Mouse (Mus musculus) cerebellum, adult 18-20 months (tissue): Measurements from ENCODE around the gene Nop16.
A peak's percentile ranks its signal among the peaks of the same experiment; 100 is the strongest.

Experiments
- DNase-seq, 2 experiments: peaks; one replicate each; pipeline ENCODE4 v3.0.0; 2021

The Nop16 gene

DNA sequence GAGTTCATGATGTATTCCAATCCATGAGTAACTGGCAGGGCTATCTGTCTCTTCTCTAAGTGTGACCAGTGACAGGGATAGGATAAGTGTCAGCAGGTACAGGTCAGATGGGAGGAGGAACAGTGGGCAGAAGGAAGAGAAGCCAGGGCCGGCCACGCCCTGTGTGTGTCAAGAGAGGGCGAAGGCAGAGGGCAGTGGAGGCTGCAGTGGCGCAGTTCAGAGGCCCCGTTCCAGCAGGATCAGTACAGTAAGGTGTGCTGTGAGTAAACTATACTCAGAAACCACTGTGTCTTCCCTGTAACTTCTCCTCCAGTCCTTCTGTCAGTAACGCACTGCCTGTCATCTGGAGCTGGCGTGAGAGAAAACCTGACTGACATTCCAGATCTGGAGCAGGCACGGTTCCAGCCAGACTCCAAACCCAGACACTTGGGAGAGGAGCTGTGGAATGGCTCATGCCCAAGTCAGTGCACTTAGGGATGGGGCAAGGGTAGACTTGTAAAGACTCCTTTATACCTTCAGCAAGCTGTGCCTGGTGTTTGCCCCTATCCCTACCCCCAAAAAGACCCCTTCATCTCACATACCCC is 6.3 kb upstream of the Nop16 start:
- no peak for DNase-seq

DNA sequence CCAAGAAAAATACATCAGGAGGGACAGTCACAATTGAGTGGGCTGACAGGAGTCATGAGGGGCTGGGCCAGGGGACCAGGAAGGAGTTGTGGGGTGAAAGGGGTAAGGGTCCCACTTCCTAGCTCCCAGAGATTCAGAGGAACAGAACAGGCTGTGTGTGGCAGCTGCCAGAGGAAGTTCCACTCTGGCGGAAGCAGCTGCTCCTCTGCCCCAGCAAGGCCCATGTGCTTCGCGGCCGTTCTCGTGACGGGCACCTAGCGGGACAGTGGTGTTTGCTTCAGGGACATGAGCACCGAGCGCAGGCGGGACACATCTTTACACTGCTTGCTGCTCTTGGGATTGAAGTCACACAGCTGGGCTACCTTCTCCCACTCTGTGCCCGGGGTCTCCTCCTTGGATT is 3.7 kb upstream of the Nop16 start:
- DNase-seq: no peak

DNA sequence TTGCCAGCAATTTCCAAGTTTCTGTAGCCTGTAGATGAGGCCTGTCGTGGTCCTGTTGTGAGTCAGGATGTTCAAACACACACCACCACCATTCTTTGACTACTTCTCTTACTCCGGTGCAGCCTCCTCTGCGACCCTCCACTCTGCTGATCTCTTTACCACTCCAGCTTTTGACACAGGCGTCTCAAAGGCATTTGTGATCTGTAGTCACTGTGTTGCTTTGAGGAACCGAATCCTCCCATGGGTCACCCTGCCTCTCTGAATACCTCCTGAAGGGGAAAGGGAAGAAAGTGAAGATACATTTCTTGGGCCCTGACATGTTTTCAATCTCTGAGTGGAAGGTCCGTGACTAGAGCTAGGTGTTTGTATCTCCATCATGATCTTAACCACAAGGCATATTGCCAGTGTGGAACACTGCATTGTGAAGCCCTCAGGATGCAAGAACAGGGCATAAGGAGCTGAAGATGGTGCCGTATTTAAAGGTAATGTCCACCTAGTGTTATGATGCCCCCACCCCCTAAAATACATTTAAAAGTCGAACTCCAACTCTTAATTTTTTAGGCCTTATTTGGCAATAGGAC is 2.0 kb upstream of the Nop16 start:
- DNase-seq: no peak

DNA sequence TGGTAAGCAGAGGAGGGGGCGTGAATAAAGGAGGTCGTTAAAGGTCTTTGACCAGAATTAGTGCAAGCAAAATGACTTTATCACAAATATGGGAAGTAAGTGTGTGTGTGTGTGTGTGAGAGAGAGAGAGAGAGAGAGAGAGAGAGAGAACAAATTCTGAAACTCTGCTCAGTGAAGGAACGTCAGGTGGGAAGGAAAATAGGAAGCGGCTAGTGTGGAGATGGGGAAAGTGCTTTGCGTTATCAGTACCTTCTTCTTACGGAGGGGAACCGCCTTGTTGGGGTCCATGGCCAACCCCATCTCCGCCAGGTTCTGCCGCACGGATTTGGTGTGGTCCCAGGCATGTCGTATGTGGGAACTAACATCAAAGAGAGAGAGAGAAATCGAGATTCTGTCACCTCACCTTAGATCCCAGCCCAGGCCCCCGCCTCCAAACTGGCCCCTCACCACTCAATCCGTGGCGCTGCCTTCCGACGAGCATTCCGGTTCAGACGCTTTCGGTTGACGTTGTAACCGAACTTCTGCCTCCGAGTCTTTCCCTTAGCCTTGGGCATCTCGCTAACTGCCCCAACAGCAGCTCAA is 385 bp downstream of the Nop16 start:
- DNase-seq: no peak

DNA sequence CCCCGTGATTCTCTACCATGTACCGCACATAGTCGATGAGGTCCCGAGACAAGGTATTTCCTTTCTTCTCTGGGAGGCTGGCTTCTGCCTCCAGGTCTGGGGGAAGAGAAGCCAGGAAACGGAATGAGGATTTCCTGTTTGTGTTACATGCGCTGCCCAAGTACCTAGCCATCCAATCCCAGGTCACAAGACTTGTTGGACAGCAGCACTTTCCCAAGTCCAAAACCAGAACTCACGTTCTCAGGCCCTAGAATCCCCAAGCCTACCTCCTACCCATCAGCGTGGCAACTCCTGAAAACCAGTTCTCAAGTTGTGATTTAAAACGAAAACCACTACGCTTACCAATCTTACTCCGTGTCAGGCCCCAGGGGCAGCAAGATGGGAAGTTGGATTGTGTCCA is 4.1 kb downstream of the Nop16 start:
- DNase-seq: no peak

DNA sequence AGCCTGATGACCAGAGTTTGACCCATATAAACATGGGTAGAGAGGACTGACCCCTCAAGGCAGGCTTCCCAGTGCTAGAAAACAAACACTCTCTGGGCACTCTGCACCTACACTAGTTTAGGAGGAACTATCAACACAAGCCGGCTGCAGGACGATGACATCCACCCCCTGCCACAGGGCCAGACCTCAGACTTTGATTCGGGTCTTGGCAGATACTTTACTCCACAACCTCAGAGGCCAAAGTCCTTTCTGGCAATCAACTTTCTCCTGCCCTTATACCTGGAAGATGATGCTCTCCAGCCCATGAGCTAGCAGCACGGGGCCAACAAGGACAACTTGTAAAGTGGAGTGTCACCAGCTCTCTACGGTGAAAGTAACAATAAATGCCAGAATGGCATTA is 7.0 kb downstream of the Nop16 start:
- no peak for DNase-seq

DNA sequence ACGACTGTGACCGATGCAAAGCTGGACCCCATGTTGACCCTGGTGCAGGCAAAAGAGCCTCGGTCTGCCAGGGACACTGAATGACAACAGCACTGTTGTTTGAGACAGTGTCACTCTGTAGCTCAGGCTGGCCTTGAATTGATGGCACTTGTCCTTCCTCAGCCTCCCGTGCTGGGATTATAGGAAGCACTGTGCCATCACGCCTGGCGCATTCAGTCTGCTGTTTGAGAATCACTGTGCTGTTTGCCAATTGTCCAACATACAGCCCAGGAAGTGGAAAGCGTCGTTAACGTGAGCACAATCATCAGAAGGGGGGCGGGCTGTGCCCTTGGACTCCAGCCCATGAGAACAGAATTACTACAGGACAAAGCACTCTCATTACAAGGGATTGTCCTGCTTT is 7.8 kb downstream of the Nop16 start:
- no peak for DNase-seq

DNA sequence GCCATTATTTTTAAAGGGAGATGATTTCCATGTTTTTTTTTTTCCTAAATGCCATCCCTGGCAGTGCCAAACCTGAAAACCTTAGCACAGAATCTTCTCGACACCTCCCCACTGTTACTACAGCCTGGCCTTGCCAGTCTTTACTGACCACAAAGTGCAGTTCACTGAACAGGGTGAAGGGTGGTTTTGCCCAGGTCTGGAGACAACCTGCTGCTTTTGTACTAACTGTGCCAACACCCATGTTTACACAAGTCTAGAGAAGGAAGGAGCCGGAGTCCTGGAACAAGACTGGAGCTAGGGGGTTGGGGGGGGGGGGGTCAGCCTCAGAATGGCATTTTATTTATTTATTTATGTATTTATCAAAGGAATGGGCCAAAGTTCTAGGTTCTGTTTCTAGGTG is 8.5 kb downstream of the Nop16 start:
- DNase-seq: no peak

DNA sequence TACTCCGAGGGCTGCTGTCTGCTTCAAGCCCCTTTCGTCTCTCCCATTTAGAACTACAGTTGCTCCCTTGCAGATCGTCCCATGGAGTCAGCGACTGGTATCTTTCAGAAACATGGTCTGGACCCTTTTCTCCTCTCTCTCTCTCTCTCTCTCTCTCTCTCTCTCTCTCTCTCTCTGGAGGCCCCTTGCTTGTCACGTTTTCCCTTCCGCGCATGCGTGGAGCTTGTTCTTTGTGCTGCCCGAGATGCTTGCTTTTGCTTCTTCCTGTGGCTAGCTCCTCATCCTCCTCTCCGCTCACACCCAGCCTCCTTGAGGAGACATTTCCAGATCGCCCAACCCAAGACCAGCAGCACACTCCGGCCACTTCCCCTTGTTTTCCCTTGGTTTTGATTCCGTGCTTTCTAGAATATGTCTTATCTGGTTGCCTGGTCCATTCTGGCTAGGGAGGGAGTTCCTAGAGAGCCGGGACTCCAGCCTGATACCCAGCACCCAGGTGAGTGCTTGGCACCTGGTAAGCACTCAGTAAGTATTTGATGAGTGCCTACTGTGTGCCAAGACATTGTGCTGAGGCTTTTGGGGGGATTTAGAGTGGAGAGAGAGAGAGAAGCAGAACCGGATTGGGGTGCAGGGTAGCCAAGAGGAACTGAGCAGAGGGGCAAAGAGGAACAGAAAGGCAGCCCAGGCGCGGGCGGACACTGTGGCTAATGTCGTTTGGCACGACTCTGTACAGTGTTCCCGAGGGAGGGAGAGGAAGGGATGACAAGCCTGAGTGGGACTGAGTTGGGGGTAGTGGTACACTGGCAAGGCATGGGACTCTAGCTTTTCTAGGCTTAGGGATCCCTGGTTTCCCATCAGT is 12.0 kb downstream of the Nop16 start:
- no peak for DNase-seq

DNA sequence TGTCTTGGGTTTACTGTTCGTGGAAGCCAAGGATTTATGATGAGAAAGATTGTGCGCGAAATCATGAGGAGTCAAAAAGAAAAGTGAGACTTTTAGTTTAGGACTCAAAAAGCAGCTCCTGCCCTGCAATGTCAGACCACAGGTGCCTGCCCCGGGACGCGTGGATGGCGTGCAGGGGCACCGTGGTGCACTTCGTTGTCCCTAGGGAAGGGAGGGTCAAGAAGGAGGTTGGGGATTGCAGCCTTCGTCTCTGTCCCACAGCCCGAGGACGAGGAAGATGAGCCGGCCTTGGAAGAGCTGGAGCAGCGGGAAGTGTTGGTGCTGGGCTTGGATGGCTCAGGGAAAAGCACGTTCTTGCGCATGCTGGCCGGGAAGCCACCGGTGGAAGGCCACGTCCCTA is 14.4 kb downstream of the Nop16 start:
- DNase-seq: no peak

DNA sequence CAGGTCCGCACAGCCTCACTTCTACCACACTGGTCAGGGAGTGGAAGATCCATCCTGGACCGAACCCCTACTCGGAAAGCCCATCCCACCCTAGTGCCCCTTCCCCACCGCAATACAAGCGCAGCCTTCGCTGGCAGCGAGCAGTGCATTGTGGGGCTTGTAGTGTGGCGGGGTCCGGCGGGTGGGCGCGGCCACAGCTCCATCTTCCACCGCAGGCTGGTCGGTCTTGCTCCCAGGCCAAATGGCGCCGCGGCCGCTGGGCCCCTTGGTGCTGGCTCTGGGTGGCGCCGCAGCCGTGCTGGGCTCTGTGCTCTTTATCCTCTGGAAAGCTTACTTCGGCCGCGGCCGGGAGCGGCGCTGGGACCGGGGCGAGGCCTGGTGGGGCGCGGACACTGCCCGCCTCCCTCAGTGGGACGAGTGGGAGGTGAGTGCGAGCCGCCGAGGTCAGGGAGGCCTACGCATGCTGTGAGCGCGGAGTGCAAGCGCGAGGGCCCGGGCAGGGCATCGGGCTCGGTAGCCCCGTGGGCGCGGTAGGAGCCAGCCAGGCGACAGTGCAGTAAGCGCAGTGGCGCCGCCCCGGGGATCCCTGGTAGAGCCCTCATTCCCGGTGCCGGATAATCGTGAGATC is 14.9 kb downstream of the Nop16 start, which contains the start of gene Arl10:
Gene Arl10 (plus strand): TSS at position 162 of the 628 bp plus-strand sequence.
- peak; percentile 75 to 78 for DNase-seq

DNA sequence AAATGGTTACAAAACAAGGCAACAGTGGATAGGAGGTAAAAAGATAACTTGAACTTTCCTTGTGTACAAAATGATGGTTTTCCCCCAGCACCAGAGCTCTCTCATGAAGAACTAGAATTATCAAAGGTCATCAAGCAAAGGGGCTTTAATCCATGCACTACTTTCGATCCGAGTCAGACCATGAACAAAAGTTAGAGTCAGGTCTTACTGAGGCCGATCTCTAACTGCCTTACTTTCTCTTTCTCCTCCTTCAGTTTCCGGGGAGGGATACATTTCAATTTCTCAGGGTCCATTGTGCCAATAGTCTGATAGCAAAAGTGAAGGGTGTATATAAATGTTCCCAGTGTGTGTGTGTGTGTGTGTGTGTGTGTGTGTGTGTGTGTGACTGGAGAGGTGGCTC is 17.3 kb downstream of the Nop16 start:
- DNase-seq: no peak

DNA sequence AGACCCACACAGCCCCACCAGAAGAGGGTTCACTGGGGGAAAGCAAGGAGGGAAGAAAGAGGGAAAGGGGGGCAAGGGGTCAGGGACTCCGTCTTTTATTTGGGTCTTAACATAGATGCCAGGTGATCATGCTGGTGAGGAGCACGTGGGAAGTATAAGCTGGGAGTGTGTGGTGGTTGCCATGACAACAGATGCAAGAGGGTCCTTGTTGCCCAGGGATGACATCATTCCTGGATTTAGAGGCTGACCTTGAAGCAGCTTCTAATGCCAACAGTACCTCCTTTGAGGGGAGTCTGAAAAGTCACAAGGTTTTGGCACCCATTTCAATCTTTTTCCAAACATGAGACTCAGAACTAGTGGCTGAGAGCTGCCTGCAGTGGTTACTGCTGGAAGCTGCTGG is 18.3 kb downstream of the Nop16 start:
- no peak for DNase-seq

DNA sequence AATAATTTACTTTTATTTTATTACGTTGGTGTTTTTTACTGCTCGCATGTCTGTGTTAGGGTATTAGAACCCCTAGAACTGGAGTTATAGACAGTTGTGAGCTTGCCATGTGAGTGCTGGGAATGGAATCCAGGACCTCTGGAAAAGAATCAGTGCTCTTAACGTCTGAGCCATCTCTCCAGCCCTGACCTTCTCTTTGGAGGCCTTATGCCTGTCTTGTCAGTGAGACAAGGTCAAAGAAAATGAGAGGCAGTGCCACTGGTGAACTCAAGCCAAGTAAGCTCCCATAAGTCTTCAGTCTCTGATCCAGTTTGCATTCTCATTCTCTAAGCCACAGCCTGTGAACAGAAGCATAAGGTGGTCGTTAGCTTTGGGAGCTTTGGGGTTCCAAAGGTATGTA is 19.2 kb downstream of the Nop16 start:
- DNase-seq: no peak

DNA sequence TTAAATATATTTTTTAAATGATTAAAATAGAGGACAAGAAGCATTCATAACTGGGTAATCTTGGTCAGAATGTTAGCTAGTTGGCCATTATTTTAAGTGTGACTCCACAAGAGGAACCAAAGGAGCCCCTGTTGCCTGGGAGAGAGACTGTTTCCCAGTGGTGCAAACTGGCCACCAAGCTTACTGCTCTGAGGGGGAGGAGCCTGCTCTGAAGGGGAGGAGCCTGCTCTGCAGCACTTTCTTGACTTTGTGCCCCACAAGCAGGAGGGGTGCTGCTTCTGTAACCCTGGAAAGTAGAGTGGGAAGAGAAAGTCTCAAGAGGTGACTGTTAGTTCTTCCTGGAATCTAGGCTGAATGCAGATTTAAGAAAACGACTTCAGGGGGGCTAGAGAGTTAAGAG is 20.6 kb downstream of the Nop16 start:
- no peak for DNase-seq

DNA sequence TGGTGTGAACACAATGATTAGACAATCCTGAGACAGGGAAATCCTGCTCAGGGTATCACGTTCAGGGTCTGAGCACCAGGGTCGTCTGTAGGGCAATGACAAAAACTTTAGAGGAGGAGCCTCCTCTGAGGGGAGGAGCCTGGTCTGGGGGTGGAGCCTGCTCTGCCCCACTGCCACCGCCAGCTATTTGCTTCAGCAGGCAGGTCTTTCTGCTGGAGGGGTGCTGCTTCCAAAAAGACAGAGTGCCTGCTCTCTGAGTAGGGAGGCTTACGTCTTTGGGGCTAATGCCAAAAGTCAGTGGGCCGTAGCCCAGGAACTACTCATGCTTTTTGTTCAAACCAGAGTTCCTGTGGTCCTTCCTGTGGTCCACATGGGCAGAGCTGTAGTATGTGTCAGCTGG is 21.5 kb downstream of the Nop16 start:
- DNase-seq: no peak

DNA sequence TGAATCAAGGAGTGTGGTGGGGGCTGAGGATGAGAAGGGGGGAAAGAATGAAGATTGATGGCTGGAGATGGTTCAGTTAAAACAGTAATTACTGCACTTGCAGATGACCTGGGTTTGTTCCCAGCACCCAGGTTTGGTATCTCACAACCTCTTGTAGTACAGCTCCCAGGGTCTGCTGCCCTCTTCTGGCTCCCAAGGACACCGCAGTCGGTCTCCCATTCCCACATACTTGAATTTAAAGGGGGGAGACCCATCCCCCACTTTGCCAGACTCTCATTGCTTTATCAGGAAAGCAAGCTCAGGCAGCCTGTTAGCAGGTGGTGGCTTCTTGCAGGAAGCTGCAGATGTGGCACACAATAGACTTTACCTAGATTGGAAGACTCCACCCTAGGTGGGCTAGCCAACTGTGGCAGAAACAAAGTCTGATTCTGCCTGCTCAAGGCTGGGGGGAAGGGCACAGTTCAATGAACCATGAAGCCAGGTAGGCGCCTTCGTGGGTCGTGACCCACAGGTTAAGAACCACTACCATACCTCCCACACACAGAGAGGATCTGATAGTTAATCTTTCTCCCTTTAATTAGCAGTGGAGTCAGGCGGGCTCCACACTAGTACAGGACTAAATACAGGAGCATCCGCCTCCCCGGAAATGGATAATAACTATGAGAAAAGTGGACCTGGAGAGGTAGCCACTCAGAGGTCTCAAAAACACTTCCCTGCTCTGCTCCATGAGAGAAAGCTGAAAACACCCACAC is 24.1 kb downstream of the Nop16 start:
- DNase-seq: peak; percentile 67 to 71

DNA sequence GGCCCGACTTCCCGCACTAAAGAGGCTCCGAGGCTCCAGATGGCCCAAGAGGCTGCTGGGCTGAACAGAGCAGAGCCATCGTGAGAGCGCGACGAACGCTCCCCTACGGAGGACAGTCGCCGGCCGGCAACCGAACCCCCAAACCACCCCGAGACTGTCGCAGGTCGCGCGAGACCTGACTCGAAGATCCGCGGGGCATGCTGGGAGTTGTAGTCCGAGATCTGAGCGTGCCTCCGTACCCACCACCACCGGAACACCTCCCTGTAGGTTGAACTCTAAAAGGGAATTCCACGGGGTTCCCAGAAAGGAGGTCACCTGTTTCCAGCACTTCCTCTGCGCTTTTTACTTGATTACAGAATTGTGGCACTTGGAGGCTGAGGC is 24.7 kb downstream of the Nop16 start, which contains the start of gene 4833439L19Rik:
Gene 4833439L19Rik (minus strand): TSS at position 235 of the 381 bp plus-strand sequence.
- peak; percentile 94 to 97 for DNase-seq

DNA sequence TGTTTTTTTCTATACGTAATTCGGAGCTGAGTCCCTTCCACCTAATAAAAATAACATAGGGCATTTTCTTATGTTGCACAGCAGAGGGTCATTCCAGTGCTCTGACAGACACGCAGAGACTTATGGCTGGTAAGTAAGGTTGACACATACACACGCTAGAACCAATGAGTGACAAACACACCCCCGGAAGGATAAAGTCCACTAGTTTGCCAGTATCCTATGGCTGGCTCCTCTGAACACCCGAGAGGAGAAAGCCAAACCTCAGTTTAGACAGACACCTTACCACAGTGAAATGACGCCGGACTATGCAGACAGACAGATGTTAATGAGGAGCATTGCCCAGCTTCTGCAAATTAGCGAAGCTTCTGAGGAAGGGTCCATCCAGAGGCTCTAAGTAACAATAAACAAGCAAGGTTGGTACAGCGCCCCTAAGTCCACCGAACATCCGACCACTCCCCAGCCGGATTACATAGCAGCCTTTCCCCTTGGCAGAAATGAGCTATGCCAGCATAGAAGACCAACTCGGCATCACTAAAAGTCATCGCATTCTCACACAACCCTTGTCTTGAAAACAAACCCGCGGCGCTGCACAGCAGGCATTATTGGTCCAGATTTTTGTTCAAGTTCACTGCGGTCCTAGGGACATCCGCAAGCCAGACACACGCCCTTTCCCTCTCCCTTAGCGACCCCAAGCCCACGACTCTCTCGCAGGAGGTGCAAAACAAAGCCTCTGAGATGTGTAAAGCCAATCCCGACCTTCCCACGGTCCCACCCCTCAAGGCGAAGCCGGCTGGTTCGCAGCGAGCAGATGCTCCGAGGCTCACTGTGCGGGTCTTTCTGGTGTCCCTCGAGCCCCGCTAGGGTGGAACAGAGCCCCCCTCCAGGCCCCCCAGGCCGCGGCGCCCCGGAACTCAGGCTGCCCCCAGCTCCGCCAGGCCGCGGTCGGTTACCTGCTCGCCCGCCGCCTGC is 25.4 kb downstream of the Nop16 start:
- peak in 1 of 2 experiments; percentile 46 for DNase-seq

DNA sequence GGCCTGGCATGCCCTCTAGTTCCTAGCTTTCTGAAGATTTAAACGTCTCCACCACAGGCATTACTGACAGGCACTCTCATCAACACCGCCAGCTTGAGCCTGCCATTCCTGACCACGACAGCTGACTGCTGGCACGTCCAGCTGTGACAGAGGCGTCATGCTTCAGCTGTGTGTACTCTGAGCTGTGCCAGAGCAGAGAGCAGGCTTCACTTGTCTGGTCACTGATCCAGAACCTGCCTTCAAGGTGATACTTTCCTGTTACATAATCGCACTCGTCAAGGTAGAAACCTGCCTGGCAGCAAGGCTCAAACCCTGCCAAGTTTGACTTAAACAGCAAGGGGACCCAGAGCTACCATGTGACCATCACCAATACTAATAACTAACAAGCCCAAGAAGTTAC is 27.3 kb downstream of the Nop16 start:
- peak in 1 of 2 experiments; percentile 22 for DNase-seq

DNA sequence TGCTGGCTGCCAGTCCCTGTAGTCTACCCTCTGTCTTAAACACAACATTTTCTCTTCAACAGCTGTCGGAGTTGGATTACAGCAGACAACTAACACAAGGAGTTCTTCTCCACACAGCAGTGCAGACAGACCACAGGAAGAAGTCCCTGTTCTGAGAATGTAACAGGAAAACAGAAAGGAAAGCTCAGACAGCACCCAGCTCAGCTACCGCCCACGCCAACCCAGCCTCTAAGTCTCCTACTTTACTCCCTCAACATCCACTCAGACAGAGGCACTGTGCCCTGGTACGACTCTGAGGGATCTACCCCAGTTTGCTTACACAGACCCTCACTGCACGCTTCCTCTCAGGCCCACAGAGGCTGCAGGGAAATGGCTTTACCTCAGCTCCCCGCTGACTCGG is 29.3 kb downstream of the Nop16 start:
- DNase-seq: no peak
